Mouse (Mus musculus) hindbrain, embryonic 11.5 days (tissue): ENCODE results near the gene Sohlh1. TPM values are rescaled to one million over a fixed set of nuclear protein-coding genes. Genes with fewer than 3 reads are reported as not detected.

ENCODE experiments used
- ATAC-seq: fragments of 200-750 bp; cut with Nextera tagmentation; 2 replicates; pipeline ENCODE4 v1.8.0; 2017; ENCODE audit warnings: mild to moderate bottlenecking, moderate TSS enrichment, moderate library complexity; ENCODE audit not compliant: low FRiP score
- DNase-seq: peaks from one replicate; pipeline ENCODE4 v3.0.0-alpha.2; 2015; ENCODE audit warnings: low spot score
- H3K27ac ChIP-seq: fragments of 300-500 bp; sonication (generic); 2 replicates; pipeline ENCODE4 v1.5.1; 2014; ENCODE audit warnings: mild to moderate bottlenecking, low read depth, low read length
- H3K27me3 ChIP-seq: fragments of 300-500 bp; sonication (generic); 2 replicates; pipeline ENCODE4 v1.6.1; 2014; ENCODE audit warnings: mild to moderate bottlenecking, low read length, moderate library complexity, mixed read lengths; ENCODE audit not compliant: control insufficient read depth, insufficient read depth
- H3K36me3 ChIP-seq: fragments of 300-500 bp; sonication (generic); 2 replicates; pipeline ENCODE4 v1.6.1; 2014; ENCODE audit warnings: mild to moderate bottlenecking, low read length, moderate library complexity, mixed read lengths; ENCODE audit not compliant: control insufficient read depth, insufficient read depth
- H3K4me1 ChIP-seq: fragments of 300-500 bp; sonication (generic); replicated peaks from 2 replicates; pipeline ENCODE4 v1.6.1; 2014; ENCODE audit warnings: low read length, mixed read lengths; ENCODE audit not compliant: control insufficient read depth, insufficient read depth
- H3K4me2 ChIP-seq: fragments of 300-500 bp; sonication (generic); replicated peaks from 2 replicates; pipeline ENCODE4 v1.6.1; 2014; ENCODE audit warnings: mild to moderate bottlenecking, low read depth, low read length
- H3K4me3 ChIP-seq: fragments of 300-500 bp; sonication (generic); 2 replicates; pipeline ENCODE4 v1.5.1; 2014; ENCODE audit warnings: low read depth, low read length
- H3K9ac ChIP-seq: fragments of 300-500 bp; sonication (generic); 2 replicates; pipeline ENCODE4 v1.6.1; 2014; ENCODE audit warnings: low read depth, low read length
- H3K9me3 ChIP-seq: fragments of 300-500 bp; sonication (generic); 2 replicates; pipeline ENCODE4 v1.6.1; 2016; ENCODE audit warnings: low read length; ENCODE audit not compliant: control insufficient read depth
- WGBS: fragments of 180-500 bp; shearing (Covaris S2); extraction: QIAGEN DNeasy Blood & Tissue Kit; methylation state at CpG from one replicate; pipeline ENCODE4 v1.1.7; 2014; 5-methylcytosine and 5-hydroxymethylcytosine counted together
- polyA plus RNA-seq: library from polyadenylated mRNA; unstranded; fragments of >200 nt; fragmentation: Nextera tagmentation; extraction: Ambion mirVana; gene quantifications from 2 replicates; pipeline ENCODE4 v1.2.1, GENCODE M21; 2014

The Sohlh1 gene
- polyA plus RNA-seq, 1 experiment from 2014 or later = not detected

DNA sequence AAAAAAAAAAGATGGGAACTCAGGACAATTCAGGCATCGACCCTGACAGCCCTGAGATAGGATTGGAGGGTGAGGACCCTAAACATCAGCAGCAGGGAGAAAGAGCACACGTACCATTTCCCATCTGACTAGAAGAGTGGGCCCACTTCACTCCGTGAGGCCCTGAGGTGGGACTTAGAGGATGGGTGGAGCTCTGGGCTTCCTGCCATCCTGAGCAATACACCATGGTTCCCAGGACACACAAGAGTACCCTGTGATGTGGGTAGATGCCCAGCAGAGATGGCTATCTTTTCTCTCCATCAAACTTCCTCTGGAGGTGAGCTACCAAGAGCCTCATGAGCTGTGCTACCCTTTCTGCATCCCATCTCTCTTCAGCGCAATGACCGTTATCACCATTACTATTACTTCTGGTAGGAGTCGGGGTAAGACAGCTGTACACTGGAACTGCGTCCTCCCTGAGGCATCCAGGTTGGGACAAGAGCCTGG, 30.2 kb upstream of the Sohlh1 start:
- H3K36me3 ChIP-seq = no peaks in the 10 kb centered on the region
- peak overlapping the region; percentile 60 for H3K9ac ChIP-seq

DNA sequence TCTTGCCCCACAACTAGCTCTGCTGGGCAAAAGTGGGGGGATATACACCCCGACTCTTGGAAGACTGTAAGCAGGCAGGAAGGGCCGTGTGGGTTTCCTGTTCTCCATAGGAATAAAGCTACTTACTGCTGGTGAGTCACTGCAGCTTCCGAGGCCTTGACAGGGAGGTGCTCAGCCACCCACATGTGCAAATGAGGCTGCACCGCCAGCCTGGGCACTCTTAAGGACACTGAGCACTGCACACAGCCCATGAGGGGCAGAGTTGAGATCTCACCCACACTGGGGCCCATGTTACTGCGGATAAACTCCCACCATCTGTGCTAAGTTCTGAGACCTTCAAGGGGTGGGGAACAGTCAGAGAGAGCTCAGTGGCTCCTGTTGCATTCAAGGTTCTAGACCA, 19.6 kb upstream of the Sohlh1 start:
- ATAC-seq = no peak
- Histone ChIP-seq H3K9me3 (no peaks in the 10 kb centered on the region), H3K4me2 (no peak overlapping the region), H3K36me3 (no peaks in the 10 kb centered on the region), H3K4me1 (no peaks in the 10 kb centered on the region), H3K9ac (no peak overlapping the region), H3K4me3 (no peak overlapping the region), H3K27ac (no peak overlapping the region), H3K27me3 (peaks cover 15% of the 10 kb centered on the region; the same call in 1 of the 2 replicates)
- WGBS = 64% methylated on average over 5 of the region's 5 CpGs
- DNase-seq = no peak

More for the DNA sequence above, 30.2 kb upstream of the Sohlh1 start:
- peaks cover 19% of the 10 kb centered on the region; the same call in 1 of the 2 replicates for H3K27me3 ChIP-seq
- H3K4me3 ChIP-seq = peak overlapping the region; percentile 44
- H3K9me3 ChIP-seq = no peaks in the 10 kb centered on the region
- H3K27ac ChIP-seq = no peak overlapping the region
- peak overlapping the region; percentile 81 for H3K4me2 ChIP-seq
- 33% methylated on average over 7 of the region's 7 CpGs for WGBS
- DNase-seq (no peak), ATAC-seq (no peak)
- no peaks in the 10 kb centered on the region; the same call in 1 of the 2 replicates for H3K4me1 ChIP-seq

DNA sequence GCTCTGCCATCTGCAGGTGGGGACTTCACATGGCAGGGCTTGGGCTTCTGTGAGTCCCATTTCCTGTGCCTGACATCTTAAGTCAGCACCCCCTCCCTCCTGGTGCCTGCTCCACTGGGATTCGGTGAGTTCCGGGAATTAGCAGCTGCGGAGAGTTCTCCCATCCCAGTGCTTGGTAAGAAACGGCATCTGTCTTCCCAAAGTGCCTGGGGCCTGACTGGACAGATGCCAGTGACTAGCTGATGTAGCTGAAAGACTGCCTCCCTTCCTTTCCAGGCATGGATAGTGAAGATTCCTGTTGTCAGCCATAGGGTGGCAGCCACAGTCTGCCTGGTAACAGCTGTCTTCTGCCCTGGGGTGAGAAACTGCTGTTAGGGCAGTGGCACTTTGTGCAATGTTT, 18.4 kb upstream of the Sohlh1 start:
- H3K4me1 ChIP-seq = no peaks in the 10 kb centered on the region
- H3K27me3 ChIP-seq = peaks cover 15% of the 10 kb centered on the region; the same call in 1 of the 2 replicates
- H3K36me3 ChIP-seq = no peaks in the 10 kb centered on the region
- H3K9ac ChIP-seq = no peak overlapping the region
- DNase-seq (peak; percentile 25), ATAC-seq (no peak)
- no peaks in the 10 kb centered on the region for H3K9me3 ChIP-seq
- WGBS = 21% methylated on average over 4 of the region's 4 CpGs
- H3K27ac ChIP-seq = no peak overlapping the region
- no peak overlapping the region for H3K4me2 ChIP-seq
- H3K4me3 ChIP-seq = no peak overlapping the region

DNA sequence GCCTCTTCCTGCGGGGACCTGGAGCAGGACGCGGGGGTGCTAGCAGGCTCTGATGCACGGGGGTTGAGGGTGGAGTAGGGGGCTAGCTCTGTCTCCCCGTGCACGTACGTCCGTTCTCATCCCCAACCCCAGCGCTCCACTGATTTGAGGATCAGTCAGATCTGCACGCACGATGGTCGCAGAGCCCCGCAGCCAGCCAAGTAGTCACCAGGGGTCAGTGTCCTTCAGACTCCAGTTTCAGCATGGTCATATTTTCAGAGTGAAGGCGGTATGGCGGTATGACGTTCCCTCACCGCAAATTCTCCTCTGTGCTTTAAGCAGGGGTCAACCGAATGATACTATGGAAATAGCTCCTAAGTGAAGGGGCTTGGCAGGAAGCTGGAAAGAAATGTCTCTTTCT, 17.2 kb upstream of the Sohlh1 start:
- Histone ChIP-seq H3K9me3 (no peaks in the 10 kb centered on the region), H3K27me3 (peaks cover 15% of the 10 kb centered on the region; the same call in 1 of the 2 replicates), H3K27ac (no peak overlapping the region), H3K36me3 (no peaks in the 10 kb centered on the region), H3K4me3 (peak overlapping the region; percentile 48), H3K4me2 (peak overlapping the region; percentile 98), H3K4me1 (no peaks in the 10 kb centered on the region), H3K9ac (no peak overlapping the region)
- DNase-seq = peak; percentile 37
- 6% methylated on average over 18 of the region's 18 CpGs for WGBS
- no peak for ATAC-seq

DNA sequence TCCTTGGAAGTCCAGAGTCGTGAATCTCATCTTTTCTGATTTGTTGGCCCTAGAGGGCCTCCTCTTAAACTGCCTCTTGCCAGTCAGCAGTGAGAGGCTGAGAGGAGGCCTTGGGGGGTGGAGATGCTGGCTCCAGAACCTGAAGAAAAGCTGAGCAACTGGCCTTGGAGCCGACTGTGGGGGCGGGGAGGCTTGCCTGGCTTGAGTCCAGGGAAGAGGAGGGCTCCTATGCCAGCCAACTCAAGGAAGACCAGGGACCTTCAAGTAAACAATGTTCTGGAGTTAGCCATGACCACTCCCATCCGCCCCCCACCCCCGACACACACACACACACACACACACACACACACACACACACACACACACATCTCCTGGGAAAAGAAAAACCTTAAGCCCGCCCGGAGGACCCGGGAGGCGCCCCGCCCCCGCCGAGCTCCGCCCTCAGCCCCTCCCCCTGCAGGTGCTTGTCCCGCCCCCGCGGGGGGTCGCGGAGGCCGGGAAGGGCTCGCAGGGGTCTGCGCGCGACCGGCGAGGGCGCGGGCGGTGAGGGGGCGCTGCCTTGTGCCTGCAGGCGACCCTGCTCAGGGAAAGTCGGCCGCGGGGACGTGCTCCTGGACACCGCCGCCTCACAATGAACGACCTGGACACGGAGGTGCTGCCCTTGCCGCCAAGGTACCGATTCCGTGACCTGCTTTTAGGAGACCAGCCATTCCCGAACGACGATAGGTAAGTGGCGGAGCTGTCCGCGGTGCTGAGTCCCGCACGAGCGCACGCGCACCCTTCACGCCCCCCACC, 16.5 kb upstream of the Sohlh1 start, which contains the start of gene Kcnt1:
Gene Kcnt1 (plus strand): TSS at position 398 of the 795 bp plus-strand sequence.
- Histone ChIP-seq H3K9ac (no peak within 1 kb of the TSS), H3K4me2 (peak within 1 kb of the TSS; percentile 98), H3K9me3 (no peaks in the 10 kb centered on the region), H3K27me3 (peaks cover 15% of the 10 kb centered on the region; the same call in 1 of the 2 replicates), H3K36me3 (no peaks in the 10 kb centered on the region), H3K4me1 (no peaks in the 10 kb centered on the region), H3K27ac (no peak within 1 kb of the TSS), H3K4me3 (peak within 1 kb of the TSS; percentile 48)
- 0 out of 2 replicates have a peak, but pooled peaks have one; percentile 35 for ATAC-seq
- DNase-seq = peak; percentile 55
- under 1% methylated on average over 30 of the region's 53 CpGs for WGBS

DNA sequence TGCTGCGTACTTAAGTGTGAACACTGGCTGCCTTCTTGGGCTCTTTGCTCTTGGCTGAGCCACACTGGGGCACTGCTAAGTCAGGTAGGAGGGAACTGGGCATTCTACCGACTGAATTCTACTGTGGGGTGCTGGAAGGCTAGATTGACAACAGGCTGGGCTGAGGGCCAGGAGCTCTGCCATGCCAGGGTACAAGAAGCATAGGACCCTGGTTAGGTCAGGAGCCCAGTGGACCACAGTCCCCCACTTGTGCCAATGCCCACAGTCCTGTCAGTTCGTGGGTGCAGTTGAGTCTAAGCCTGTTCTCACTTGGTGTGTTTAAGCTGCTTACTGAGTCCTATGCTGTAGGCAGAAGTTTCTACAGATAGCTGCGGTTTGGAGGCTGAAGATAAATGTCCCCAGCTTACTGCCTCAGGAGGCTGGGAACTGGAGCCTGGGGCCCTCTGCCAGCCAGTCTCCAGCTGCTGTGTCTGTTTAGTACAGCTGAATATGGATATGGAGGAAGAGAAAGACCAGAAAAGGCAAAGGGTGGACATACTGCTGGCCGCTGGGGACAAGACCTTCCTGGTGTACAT, 15.7 kb upstream of the Sohlh1 start:
- Histone ChIP-seq H3K4me2 (no peak overlapping the region), H3K36me3 (no peaks in the 10 kb centered on the region), H3K27me3 (peaks cover 15% of the 10 kb centered on the region; the same call in 1 of the 2 replicates), H3K9me3 (no peaks in the 10 kb centered on the region), H3K4me1 (no peaks in the 10 kb centered on the region), H3K27ac (no peak overlapping the region), H3K4me3 (no peak overlapping the region), H3K9ac (no peak overlapping the region)
- WGBS = 70% methylated on average over 5 of the region's 5 CpGs
- no peak for DNase-seq
- ATAC-seq = no peak

DNA sequence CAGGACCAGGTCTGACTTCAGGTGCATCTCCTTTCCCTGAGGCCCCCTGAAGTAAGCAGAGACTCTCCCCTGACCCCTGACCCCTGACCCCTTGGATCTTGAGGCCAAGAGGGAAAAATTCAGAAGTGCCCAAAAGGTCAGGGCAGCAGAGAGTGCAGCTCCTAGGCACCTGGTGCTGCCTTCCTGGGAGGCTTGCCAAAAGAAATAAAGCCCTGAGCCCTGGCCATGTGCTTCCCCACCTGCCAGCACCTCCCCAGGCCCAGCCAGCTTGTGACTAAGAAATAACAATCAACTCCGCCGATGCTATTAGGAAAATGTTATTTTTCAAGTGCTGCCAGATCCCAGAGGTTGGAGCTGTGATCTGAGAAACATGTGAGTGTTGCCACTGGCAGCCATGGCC, 15.0 kb upstream of the Sohlh1 start:
- Histone ChIP-seq H3K27ac (no peak overlapping the region), H3K36me3 (no peaks in the 10 kb centered on the region), H3K4me3 (no peak overlapping the region), H3K9me3 (no peaks in the 10 kb centered on the region), H3K4me2 (no peak overlapping the region), H3K27me3 (peaks cover 15% of the 10 kb centered on the region; the same call in 1 of the 2 replicates), H3K9ac (no peak overlapping the region), H3K4me1 (no peaks in the 10 kb centered on the region)
- WGBS = 84% methylated on average over 2 of the region's 2 CpGs
- ATAC-seq = no peak
- no peak for DNase-seq

DNA sequence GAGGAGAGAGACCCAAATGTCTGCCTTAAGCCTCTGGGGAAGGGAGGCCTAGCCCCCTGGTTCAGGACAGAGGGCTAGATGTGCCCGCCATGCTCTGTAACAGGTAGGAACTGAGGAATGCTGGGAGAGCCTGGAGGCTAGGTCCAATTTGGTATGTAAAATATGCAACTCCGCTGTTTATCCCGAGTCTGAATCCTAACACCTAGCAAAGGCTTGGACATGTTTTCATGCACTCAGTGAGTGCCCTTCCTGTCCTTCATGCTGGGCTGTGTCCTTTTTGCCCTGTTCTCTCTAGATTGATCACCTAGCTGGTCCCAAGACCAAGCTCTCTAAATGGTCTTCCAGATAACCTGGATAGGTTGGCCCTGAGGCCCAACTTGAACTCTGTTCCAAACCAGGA, 12.8 kb upstream of the Sohlh1 start:
- Histone ChIP-seq H3K9ac (no peak overlapping the region), H3K9me3 (no peaks in the 10 kb centered on the region), H3K36me3 (no peaks in the 10 kb centered on the region), H3K4me1 (no peaks in the 10 kb centered on the region), H3K27ac (no peak overlapping the region), H3K27me3 (peaks cover 9% of the 10 kb centered on the region; the same call in 1 of the 2 replicates), H3K4me3 (no peak overlapping the region), H3K4me2 (no peak overlapping the region)
- 91% methylated on average over 3 of the region's 3 CpGs for WGBS
- no peak for ATAC-seq
- DNase-seq = no peak
